Mouse (Mus musculus) kidney, adult 11 months (tissue): ENCODE results near the gene Tfb2m.

Source experiments
- DNase-seq: peaks from one replicate; pipeline ENCODE4 v3.0.0; 2022

The Tfb2m gene

GRCm38 (mm10) chr1:179556921-179557320 lies 10.9 kb upstream of the Tfb2m start:
- DNase-seq, result no peak

- DNase-seq, result no peak
Measured at GRCm38 (mm10) chr1:179553949-179554347, 7.9 kb upstream of the Tfb2m start.

GRCm38 (mm10) chr1:179553197-179553948 lies 7.3 kb upstream of the Tfb2m start:
- DNase-seq, result peak; percentile 25

GRCm38 (mm10) chr1:179552751-179553150 lies 6.7 kb upstream of the Tfb2m start:
- no peak for DNase-seq

- no peak for DNase-seq
Measured at GRCm38 (mm10) chr1:179551921-179552320, 5.9 kb upstream of the Tfb2m start.

- DNase-seq, result no peak
Measured at GRCm38 (mm10) chr1:179551336-179551735, 5.3 kb upstream of the Tfb2m start.

- no peak for DNase-seq
Measured at GRCm38 (mm10) chr1:179548996-179549752, 3.1 kb upstream of the Tfb2m start.

GRCm38 (mm10) chr1:179548220-179548619 lies 2.2 kb upstream of the Tfb2m start:
- peak; percentile 15 for DNase-seq

- DNase-seq, result peak; percentile 14
Measured at GRCm38 (mm10) chr1:179547176-179547575, 1.1 kb upstream of the Tfb2m start.

- no peak for DNase-seq
Measured at GRCm38 (mm10) chr1:179546551-179546917, 467 bp upstream of the Tfb2m start.

- no peak for DNase-seq
Measured at GRCm38 (mm10) chr1:179541502-179541901, 4.6 kb downstream of the Tfb2m start.

GRCm38 (mm10) chr1:179539887-179540286 lies 6.2 kb downstream of the Tfb2m start:
- DNase-seq, result no peak

- no peak for DNase-seq
Measured at GRCm38 (mm10) chr1:179539054-179539453, 7.0 kb downstream of the Tfb2m start.

- no peak for DNase-seq
Measured at GRCm38 (mm10) chr1:179519901-179520300, 26.2 kb downstream of the Tfb2m start.

GRCm38 (mm10) chr1:179517713-179518465 lies 28.2 kb downstream of the Tfb2m start, which contains the start of gene Smyd3:
Smyd3 (minus strand) TSS chr1:179518041.
- DNase-seq, result peak; percentile 76

GRCm38 (mm10) chr1:179516941-179517712 lies 28.9 kb downstream of the Tfb2m start:
- DNase-seq, result peak; percentile 13

GRCm38 (mm10) chr1:179511895-179512294 lies 34.2 kb downstream of the Tfb2m start:
- DNase-seq, result no peak

- no peak for DNase-seq
Measured at GRCm38 (mm10) chr1:179510546-179511340, 35.3 kb downstream of the Tfb2m start.

- no peak for DNase-seq
Measured at GRCm38 (mm10) chr1:179506530-179507315, 39.3 kb downstream of the Tfb2m start.

- DNase-seq, result no peak
Measured at GRCm38 (mm10) chr1:179502565-179502964, 43.5 kb downstream of the Tfb2m start.

- DNase-seq, result no peak
Measured at GRCm38 (mm10) chr1:179499257-179499656, 46.8 kb downstream of the Tfb2m start.
